Mouse (Mus musculus) layer of hippocampus, adult 18-20 months (tissue): ENCODE results near the gene Chd1l. TPM values are rescaled to one million over a fixed set of nuclear protein-coding genes. Genes with fewer than 3 reads are reported as not detected.

ENCODE experiments used
- DNase-seq, 2 experiments: peaks; one replicate each; pipeline ENCODE4 v3.0.0; 2022; ENCODE audit warnings: low spot score in 2 of 2
- total RNA-seq, 2 experiments: library from RNA; stranded (reverse); gene quantifications; 2 replicates each; pipeline ENCODE4 v1.2.3; 2021

Chd1l gene
- total RNA-seq, 2 experiments from 2014 or later, result 10.8 to 11.6 TPM

GRCm38 (mm10) chr3:97525458-97525857, 84.5 kb downstream of the Chd1l start:
- DNase-seq, result no peak

- DNase-seq, result no peak
These were observed 85.2 kb downstream of the Chd1l start for GRCm38 (mm10) chr3:97524835-97525234.

- peak; percentile 79 to 85 for DNase-seq
These were observed 87.9 kb downstream of the Chd1l start for GRCm38 (mm10) chr3:97521946-97522731.

GRCm38 (mm10) chr3:97519883-97520282, 90.1 kb downstream of the Chd1l start:
- no peak for DNase-seq

GRCm38 (mm10) chr3:97512296-97512695, 97.7 kb downstream of the Chd1l start:
- DNase-seq, result no peak

Other genes starting within 250 kb of the Chd1l start
- not detected for gene Olfr1402, start 188.2 kb downstream of the Chd1l start, total RNA-seq
- gene Fmo5, start 18.6 kb upstream of the Chd1l start, total RNA-seq, result 1 to 10 TPM; 4.4 to 6.7 TPM
- 10 to 100 TPM; 35.3 TPM for gene Prkab2, start 48.0 kb upstream of the Chd1l start, total RNA-seq
- gene Gm17651, start 64.5 kb upstream of the Chd1l start, total RNA-seq, result not detected